Mouse (Mus musculus) kidney, postnatal 0 days (tissue): ENCODE measurements around the gene Fbxo10. TPM values are rescaled to one million over a fixed set of nuclear protein-coding genes. Genes with fewer than 3 reads are reported as not detected.
"Not testable (repeated sequence)": the region's sequence is repeated elsewhere in the genome, so short reads cannot be mapped to it uniquely, and the experiment has no call there.

Experiments
- ATAC-seq: fragments of 200-750 bp; cut with Nextera tagmentation; replicated peaks from 2 replicates; pipeline ENCODE4 v1.8.0; 2017; ENCODE audit warnings: low read depth, moderate number of reproducible peaks, moderate TSS enrichment, moderate library complexity; ENCODE audit not compliant: low FRiP score
- DNase-seq: peaks from one replicate; pipeline ENCODE4 v3.0.0-alpha.2; 2016; ENCODE audit warnings: low spot score
- H3K27ac ChIP-seq: fragments of 300-500 bp; sonication (generic); 2 replicates; pipeline ENCODE4 v1.5.1; 2014; ENCODE audit warnings: mild to moderate bottlenecking
- H3K27me3 ChIP-seq: fragments of 300-500 bp; sonication (generic); 2 replicates; pipeline ENCODE4 v1.6.1; 2014; ENCODE audit warnings: low read length, mixed read lengths; ENCODE audit not compliant: insufficient read depth
- H3K36me3 ChIP-seq: fragments of 300-500 bp; sonication (generic); 2 replicates; pipeline ENCODE4 v1.6.1; 2014; ENCODE audit warnings: low read length, mixed read lengths; ENCODE audit not compliant: insufficient read depth
- H3K4me1 ChIP-seq: fragments of 300-500 bp; sonication (generic); replicated peaks from 2 replicates; pipeline ENCODE4 v1.6.1; 2014; ENCODE audit warnings: antibody characterized with exemption, low read length, mixed read lengths; ENCODE audit not compliant: insufficient read depth
- H3K4me2 ChIP-seq: fragments of 300-500 bp; sonication (generic); 2 replicates; pipeline ENCODE4 v1.6.1; 2014; ENCODE audit warnings: mild to moderate bottlenecking, low read length, moderate library complexity, mixed read lengths
- H3K4me3 ChIP-seq: fragments of 300-500 bp; sonication (generic); replicated peaks from 2 replicates; pipeline ENCODE4 v1.5.1; 2014; ENCODE audit warnings: low read depth, low read length
- H3K9ac ChIP-seq: fragments of 300-500 bp; sonication (generic); 2 replicates; pipeline ENCODE4 v1.6.1; 2014; ENCODE audit warnings: low read depth, low read length
- H3K9me3 ChIP-seq: fragments of 300-500 bp; sonication (generic); replicated peaks from 2 replicates; pipeline ENCODE4 v1.6.1; 2016; ENCODE audit warnings: low read length, inconsistent platforms, mixed read lengths
- CTCF ChIP-seq: IDR thresholded peaks from 2 replicates; pipeline ENCODE4 v1.5.1; 2016; ENCODE audit warnings: antibody characterized with exemption, low read depth, mild to moderate bottlenecking, moderate library complexity
- WGBS: fragments of 180-500 bp; shearing (Covaris S2); extraction: QIAGEN DNeasy Blood & Tissue Kit; methylation state at CpG from one replicate; pipeline ENCODE4 v1.1.7; 2014; 5-methylcytosine and 5-hydroxymethylcytosine counted together
- polyA plus RNA-seq: library from polyadenylated mRNA; unstranded; fragments of >200 nt; fragmentation: Nextera tagmentation; extraction: Ambion mirVana; gene quantifications from 2 replicates; pipeline ENCODE4 v1.2.1, GENCODE M21; 2015

Gene Fbxo10
- polyA plus RNA-seq, 1 experiment from 2014 or later: 10.7 TPM

DNA sequence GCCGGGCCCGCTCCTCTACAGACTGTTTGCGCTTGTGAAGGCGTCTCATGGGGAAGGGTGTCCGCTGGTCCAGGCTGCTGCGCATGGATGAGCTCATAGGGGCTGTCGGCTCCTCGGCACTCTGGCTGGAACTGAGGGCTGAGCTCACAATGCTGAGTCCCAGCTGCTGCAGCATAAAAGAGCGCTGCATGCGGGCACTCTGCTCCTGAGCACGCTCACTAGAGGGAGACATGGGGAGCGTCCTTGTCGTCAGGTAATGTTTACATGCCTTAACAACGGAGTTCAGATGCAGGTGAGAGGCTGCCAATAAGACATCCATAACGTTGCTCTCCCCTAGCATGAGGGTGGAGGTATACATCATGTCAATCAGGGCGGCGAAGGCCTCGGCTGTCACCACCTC, 89.6 kb downstream of the Fbxo10 start:
- no peak for DNase-seq
- H3K4me3 ChIP-seq: no peak overlapping the region
- no peak overlapping the region for H3K4me2 ChIP-seq
- H3K36me3 ChIP-seq: peaks cover 12% of the 10 kb centered on the region
- no peak overlapping the region for H3K27ac ChIP-seq
- TF ChIP-seq CTCF: no peak
- no peak for ATAC-seq
- WGBS: 82% methylated on average over 18 of the region's 18 CpGs
- no peak overlapping the region for H3K9ac ChIP-seq
- no peaks in the 10 kb centered on the region for H3K4me1 ChIP-seq
- H3K9me3 ChIP-seq: no peaks in the 10 kb centered on the region
- no peaks in the 10 kb centered on the region for H3K27me3 ChIP-seq

DNA sequence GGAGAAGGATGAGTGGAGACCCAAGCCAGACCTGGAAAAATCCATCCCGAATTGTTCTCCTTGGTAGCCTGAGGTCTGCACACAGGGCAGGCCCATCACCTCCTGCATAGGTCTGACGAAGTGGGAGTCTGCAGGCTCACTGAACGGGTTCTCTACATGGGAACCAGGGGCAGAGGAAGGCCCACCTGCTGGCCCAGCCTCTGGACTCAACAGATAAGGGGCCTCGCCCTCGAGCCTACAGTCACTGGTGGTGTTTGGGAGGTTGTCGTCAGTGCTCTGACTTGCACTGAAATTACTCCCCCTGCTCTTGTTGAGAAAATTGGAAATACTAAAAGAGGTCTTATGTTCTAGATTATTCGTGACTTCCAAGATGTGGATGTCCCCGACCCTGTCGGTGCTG, 90.6 kb downstream of the Fbxo10 start:
- DNase-seq: no peak
- Histone ChIP-seq H3K4me2 (no peak overlapping the region), H3K4me1 (no peaks in the 10 kb centered on the region), H3K9ac (no peak overlapping the region), H3K9me3 (no peaks in the 10 kb centered on the region), H3K27me3 (no peaks in the 10 kb centered on the region), H3K36me3 (peaks cover 16% of the 10 kb centered on the region), H3K27ac (no peak overlapping the region), H3K4me3 (no peak overlapping the region)
- WGBS: 90% methylated on average over 9 of the region's 9 CpGs
- no peak for TF ChIP-seq CTCF
- no peak for ATAC-seq

DNA sequence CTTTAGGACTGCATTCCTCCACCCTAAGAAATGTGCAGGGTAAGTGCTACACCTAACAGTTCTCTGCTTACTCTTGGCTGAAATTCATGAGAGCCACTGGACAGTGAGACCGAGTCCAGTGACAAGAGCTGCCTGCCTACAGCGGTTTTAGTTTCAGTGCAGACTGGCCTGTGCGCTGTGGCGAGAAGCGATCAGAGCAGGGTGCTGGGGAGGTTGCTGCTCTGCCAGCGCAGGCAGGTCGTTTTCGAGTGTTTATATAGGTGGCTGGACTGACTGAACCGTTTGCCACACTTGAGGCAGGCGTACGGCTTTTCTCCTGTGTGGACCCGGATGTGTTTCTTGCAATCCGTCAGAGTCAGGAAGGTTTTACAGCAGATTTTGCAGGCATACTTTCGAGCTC, 91.2 kb downstream of the Fbxo10 start:
- not testable (repeated sequence) for H3K9me3 ChIP-seq, ATAC-seq, H3K9ac ChIP-seq, H3K27me3 ChIP-seq, H3K4me3 ChIP-seq, H3K4me1 ChIP-seq, H3K4me2 ChIP-seq, H3K27ac ChIP-seq
- H3K36me3 ChIP-seq: peaks cover 22% of the 10 kb centered on the region
- peak; percentile 23 for DNase-seq
- WGBS: 55% methylated on average over 14 of the region's 14 CpGs

DNA sequence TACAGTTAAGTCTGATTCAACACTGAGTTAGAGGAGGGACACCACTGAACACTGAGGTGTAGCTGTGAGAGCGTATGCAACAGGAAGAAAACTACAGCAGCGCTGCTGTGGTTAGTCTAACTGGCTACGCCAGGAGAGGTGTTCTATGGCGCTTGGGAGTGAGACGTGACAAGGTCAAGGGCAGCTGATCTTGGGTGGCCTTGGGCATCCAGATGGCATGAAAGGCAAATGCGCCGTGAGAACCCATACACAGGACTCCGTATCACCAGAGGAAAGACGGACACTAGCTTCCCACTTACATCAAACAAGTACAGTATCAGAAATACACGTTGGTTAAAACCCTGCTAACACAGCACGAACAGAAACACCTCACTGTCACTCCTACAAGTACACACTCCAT, 92.1 kb downstream of the Fbxo10 start:
- 88% methylated on average over 11 of the region's 11 CpGs for WGBS
- not testable (repeated sequence) for H3K4me3 ChIP-seq, H3K4me1 ChIP-seq, H3K9me3 ChIP-seq, H3K27ac ChIP-seq, H3K9ac ChIP-seq, DNase-seq, H3K4me2 ChIP-seq, H3K27me3 ChIP-seq, ATAC-seq
- peaks cover 27% of the 10 kb centered on the region for H3K36me3 ChIP-seq

DNA sequence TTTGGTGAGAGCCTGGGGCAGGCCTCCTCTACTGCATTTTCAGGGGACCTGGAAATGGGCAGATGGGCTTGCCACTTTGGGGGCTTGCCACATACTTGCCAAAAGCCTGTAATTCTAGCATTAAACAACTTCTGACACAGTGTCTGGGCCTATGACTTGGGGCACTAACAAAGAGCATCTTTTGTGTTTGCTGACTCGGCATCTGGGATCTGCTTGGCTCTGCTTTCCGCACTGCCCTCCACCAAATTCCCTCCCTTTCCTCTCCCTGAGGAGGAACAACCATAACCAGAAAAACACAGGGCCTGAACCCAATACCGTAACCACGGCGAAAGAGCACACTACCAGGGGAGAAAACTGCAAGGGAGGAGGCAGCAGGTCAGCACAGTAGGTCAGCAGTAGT, 93.8 kb downstream of the Fbxo10 start:
- Histone ChIP-seq H3K27ac (no peak overlapping the region), H3K9ac (no peak overlapping the region), H3K4me3 (no peak overlapping the region), H3K36me3 (peaks cover 32% of the 10 kb centered on the region), H3K27me3 (no peaks in the 10 kb centered on the region), H3K9me3 (no peaks in the 10 kb centered on the region), H3K4me2 (no peak overlapping the region), H3K4me1 (no peaks in the 10 kb centered on the region)
- DNase-seq (no peak), ATAC-seq (no peak)
- no peak for TF ChIP-seq CTCF
- WGBS: 93% methylated on average over 5 of the region's 5 CpGs

Other genes with a start within 250 kb of the Fbxo10 start
- 131 and 148 TPM in 2 replicates for gene Grhpr, start 103.2 kb downstream of the Fbxo10 start, polyA plus RNA-seq
- 18.5 and 19.2 TPM in 2 replicates for gene Zbtb5, start 72.2 kb downstream of the Fbxo10 start, polyA plus RNA-seq
- 33.2 and 33.4 TPM in 2 replicates for gene Polr1e, start 66.0 kb downstream of the Fbxo10 start, polyA plus RNA-seq
- 313 and 347 TPM in 2 replicates for gene Tomm5, start 23.5 kb upstream of the Fbxo10 start, polyA plus RNA-seq
- gene Frmpd1, start 100.3 kb upstream of the Fbxo10 start, polyA plus RNA-seq: 0.27 and 0.30 TPM in 2 replicates
- 18.7 and 19.4 TPM in 2 replicates for gene Trmt10b, start 212.5 kb upstream of the Fbxo10 start, polyA plus RNA-seq